Mouse (Mus musculus) myocyte (in vitro differentiated cells): Measurements from ENCODE around the gene Gm20388. TPM values are rescaled to one million over a fixed set of nuclear protein-coding genes. Genes with fewer than 3 reads are reported as not detected.

Source experiments
- H3K27me3 ChIP-seq: one replicate; pipeline ENCODE4 v1.6.1; 2011; ENCODE audit not compliant: control insufficient read depth, insufficient read depth, insufficient read length
- H3K36me3 ChIP-seq: one replicate; pipeline ENCODE4 v1.6.1; 2011; ENCODE audit not compliant: control insufficient read depth, insufficient read depth
- H3K4me2 ChIP-seq: one replicate; pipeline ENCODE4 v1.6.1; 2011; ENCODE audit warnings: low read depth, control low read depth
- H3K4me3 ChIP-seq: one replicate; pipeline ENCODE4 v1.5.1; 2011; ENCODE audit warnings: mild to moderate bottlenecking, control low read depth, moderate library complexity
- H3K79me2 ChIP-seq: one replicate; pipeline ENCODE4 v1.6.1; 2011; ENCODE audit not compliant: control insufficient read depth, insufficient read depth
- H3ac ChIP-seq: one replicate; pipeline ENCODE4 v1.6.1; 2011; ENCODE audit not compliant: control insufficient read depth, insufficient read length
- CEBPB ChIP-seq: IDR thresholded peaks from 2 replicates; pipeline ENCODE4 v1.6.1; 2011; ENCODE audit warnings: mild to moderate bottlenecking, moderate library complexity; ENCODE audit not compliant: poor library complexity, insufficient read depth, severe bottlenecking
- E2F4 ChIP-seq: IDR thresholded peaks from one replicate; pipeline ENCODE4 v1.6.1; 2011; ENCODE audit warnings: mild to moderate bottlenecking, control low read depth, moderate library complexity; ENCODE audit not compliant: insufficient read depth
- MAX ChIP-seq: IDR thresholded peaks from one replicate; pipeline ENCODE4 v1.6.1; 2011; ENCODE audit warnings: low read depth, mild to moderate bottlenecking, control low read depth
- MYOD1 ChIP-seq, 3 experiments: IDR thresholded peaks; one replicate each; pipeline ENCODE4 v1.6.1; 2011; ENCODE audit warnings: control low read depth in 2 of 3, low read depth in 2 of 3, mild to moderate bottlenecking in 2 of 3, moderate library complexity in 1 of 3; ENCODE audit not compliant: insufficient read length in 2 of 3, control insufficient read depth in 1 of 3
- MYOG ChIP-seq, 3 experiments: IDR thresholded peaks; one replicate each; pipeline ENCODE4 v1.6.1; 2011; ENCODE audit warnings: control low read depth in 2 of 3, low read depth in 2 of 3, mild to moderate bottlenecking in 2 of 3; ENCODE audit not compliant: insufficient read length in 2 of 3, control insufficient read depth in 1 of 3, insufficient read depth in 1 of 3
- POLR2A ChIP-seq: IDR thresholded peaks from one replicate; pipeline ENCODE4 v1.6.1; 2011; ENCODE audit warnings: low read depth, mild to moderate bottlenecking, control low read depth, moderate library complexity; ENCODE audit not compliant: insufficient read length
- POLR2AphosphoS2 ChIP-seq: IDR thresholded peaks from one replicate; pipeline ENCODE4 v1.6.1; 2011; ENCODE audit warnings: low read depth, control low read depth; ENCODE audit not compliant: insufficient read length
- REST ChIP-seq: IDR thresholded peaks from one replicate; pipeline ENCODE4 v1.6.1; 2011; ENCODE audit warnings: mild to moderate bottlenecking, control low read depth, moderate library complexity; ENCODE audit not compliant: insufficient read depth, insufficient read length
- SRF ChIP-seq: IDR thresholded peaks from one replicate; pipeline ENCODE4 v1.6.1; 2011; ENCODE audit warnings: low read depth; ENCODE audit not compliant: control insufficient read depth, insufficient read length
- TCF12 ChIP-seq: IDR thresholded peaks from one replicate; pipeline ENCODE4 v1.6.1; 2011; ENCODE audit warnings: mild to moderate bottlenecking, control low read depth; ENCODE audit not compliant: poor library complexity, insufficient read depth, severe bottlenecking
- TCF3 ChIP-seq: IDR thresholded peaks from one replicate; pipeline ENCODE4 v1.6.1; 2011; ENCODE audit warnings: low read depth, control low read depth; ENCODE audit not compliant: insufficient read length
- USF1 ChIP-seq: IDR thresholded peaks from one replicate; pipeline ENCODE4 v1.6.1; 2011; ENCODE audit warnings: low read depth, mild to moderate bottlenecking, control low read depth, moderate library complexity
- polyA plus RNA-seq: library from polyadenylated mRNA; unstranded; fragments of >200 nt; fragmentation: generic; extraction: Trizol; gene quantifications from one replicate; pipeline ENCODE4 v1.2.1, GENCODE M21; 2012; ENCODE audit warnings: missing spikeins

Gene Gm20388
- polyA plus RNA-seq, 1 experiment, result 15.3 TPM

DNA sequence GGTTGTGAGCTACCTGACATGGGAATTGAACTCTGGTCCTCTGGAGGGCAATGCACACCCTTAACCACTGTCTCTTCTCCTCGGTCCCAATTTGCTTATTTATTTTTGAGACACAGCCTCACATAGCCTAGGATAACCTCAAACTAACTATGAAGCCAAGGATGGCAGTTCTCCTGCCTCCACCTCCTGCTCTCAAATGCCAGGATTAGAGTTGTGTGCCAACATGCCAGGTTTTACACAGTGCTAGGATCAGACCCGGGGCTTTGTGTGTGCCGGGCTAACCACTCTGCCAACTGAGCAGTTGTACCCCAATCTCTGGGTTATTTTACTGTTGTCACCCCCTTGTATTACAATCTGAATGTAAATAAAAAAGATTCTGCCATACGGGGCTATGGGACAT, 4066.9 kb downstream of the Gm20388 start:
- no peaks in the 10 kb centered on the region for H3K36me3 ChIP-seq
- no peak overlapping the region for H3ac ChIP-seq
- no peak overlapping the region for H3K4me3 ChIP-seq
- no peaks in the 10 kb centered on the region for H3K27me3 ChIP-seq
- no peak overlapping the region for H3K4me2 ChIP-seq
- TF ChIP-seq TCF3, result no peak
- no peak for TF ChIP-seq USF1
- H3K79me2 ChIP-seq, result no peaks in the 10 kb centered on the region

DNA sequence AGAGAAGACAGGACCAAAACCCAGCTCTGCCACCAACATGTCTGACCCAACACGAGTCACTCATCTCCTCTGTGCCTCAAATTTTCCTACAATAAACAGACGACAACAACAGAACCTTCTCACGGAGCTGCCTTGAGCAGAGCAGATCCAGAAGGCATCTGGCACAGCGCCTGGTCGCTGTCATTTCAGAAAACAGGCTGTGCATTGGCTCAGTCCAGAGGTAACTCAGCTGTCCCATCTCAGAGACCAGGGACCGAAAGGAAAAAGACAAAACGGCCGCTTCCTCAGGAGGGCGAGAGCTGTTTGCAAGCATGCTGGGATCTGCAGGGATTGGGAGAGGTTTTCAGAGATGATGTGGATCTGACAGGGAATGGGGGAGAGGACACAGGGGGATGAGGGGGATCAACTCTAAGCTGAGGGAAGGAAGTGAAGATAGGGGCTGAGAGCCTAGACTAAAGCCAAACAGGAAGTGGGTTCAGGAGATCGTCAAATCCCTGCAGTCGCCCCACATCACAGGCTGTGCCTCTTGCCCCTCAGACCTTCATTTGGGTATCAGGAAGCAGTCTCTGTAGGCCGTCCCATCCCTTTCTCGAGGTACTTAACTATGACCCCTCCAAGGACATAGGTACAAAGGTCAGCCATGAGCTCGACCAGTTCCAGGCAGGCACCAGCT, 4067.7 kb downstream of the Gm20388 start:
- no peaks in the 10 kb centered on the region for H3K36me3 ChIP-seq
- TF ChIP-seq TCF3, result no peak
- H3K27me3 ChIP-seq, result no peaks in the 10 kb centered on the region
- H3ac ChIP-seq, result no peak overlapping the region
- no peak overlapping the region for H3K4me3 ChIP-seq
- H3K79me2 ChIP-seq, result no peaks in the 10 kb centered on the region
- no peak overlapping the region for H3K4me2 ChIP-seq

DNA sequence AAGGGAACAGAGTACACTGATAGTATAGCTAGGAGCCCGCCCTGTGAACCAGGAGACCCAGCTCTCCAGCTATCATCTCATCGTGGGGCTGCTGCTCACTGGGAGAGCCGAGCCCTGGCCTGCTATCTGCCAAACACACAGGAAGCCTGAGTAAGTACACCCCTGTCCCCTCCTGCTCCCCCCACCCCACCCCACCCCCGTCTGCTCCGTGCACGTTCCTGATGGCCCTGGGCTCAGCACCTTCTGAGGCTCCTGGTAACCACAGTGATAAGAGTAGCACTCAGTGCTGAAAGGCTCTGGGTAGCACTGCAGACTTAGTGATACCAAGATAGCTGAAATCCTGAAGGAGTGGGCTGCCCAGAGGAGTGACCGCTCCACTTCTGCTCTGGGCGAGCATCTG, 4068.3 kb downstream of the Gm20388 start:
- no peak overlapping the region for H3ac ChIP-seq
- no peaks in the 10 kb centered on the region for H3K27me3 ChIP-seq
- H3K79me2 ChIP-seq, result no peaks in the 10 kb centered on the region
- no peak for TF ChIP-seq POLR2AphosphoS2
- TF ChIP-seq MAX, result no peak
- TF ChIP-seq E2F4, result no peak
- TF ChIP-seq USF1, result no peak
- TF ChIP-seq POLR2A, result no peak
- TF ChIP-seq MYOG (IDR thresholded peaks at IDR 0.05; ENCODE audit: control insufficient read depth in 1 of 3, insufficient read depth in 1 of 3, insufficient read length in 2 of 3, low read depth in 2 of 3), result no peak
- TF ChIP-seq CEBPB, result no peak
- TF ChIP-seq REST, result no peak
- TF ChIP-seq TCF3, result no peak
- TF ChIP-seq TCF12, result no peak
- no peak for TF ChIP-seq MYOD1 (IDR thresholded peaks at IDR 0.05; ENCODE audit: control insufficient read depth in 1 of 3, insufficient read length in 2 of 3, low read depth in 2 of 3)
- TF ChIP-seq SRF, result no peak
- no peak overlapping the region for H3K4me3 ChIP-seq
- H3K4me2 ChIP-seq, result no peak overlapping the region
- no peaks in the 10 kb centered on the region for H3K36me3 ChIP-seq

DNA sequence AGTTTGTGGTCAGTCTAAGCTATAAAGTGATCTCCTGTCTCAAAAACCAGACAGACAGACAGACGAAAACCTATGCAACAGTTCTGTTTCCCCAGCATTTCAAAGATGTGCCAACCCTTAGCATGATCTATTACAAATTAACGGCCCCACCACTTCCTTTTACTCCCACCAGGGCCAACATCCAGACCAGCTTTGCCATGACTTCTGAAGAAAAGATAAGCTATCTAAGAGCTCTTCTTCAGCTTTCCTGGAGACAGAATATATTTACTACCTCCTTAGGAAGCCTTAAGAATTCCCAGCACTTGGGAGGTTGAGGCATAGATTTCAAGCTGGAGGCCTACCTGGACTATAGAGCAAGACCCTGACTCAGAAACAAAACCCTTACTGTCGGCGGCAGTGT, 4069.6 kb downstream of the Gm20388 start:
- TF ChIP-seq MAX, result no peak
- no peak for TF ChIP-seq POLR2A
- TF ChIP-seq TCF3, result no peak
- no peak for TF ChIP-seq MYOG (IDR thresholded peaks at IDR 0.05; ENCODE audit: control insufficient read depth in 1 of 3, insufficient read depth in 1 of 3, insufficient read length in 2 of 3, low read depth in 2 of 3)
- TF ChIP-seq REST, result no peak
- TF ChIP-seq USF1, result no peak
- no peak for TF ChIP-seq CEBPB
- no peak for TF ChIP-seq POLR2AphosphoS2
- no peak for TF ChIP-seq MYOD1 (IDR thresholded peaks at IDR 0.05; ENCODE audit: control insufficient read depth in 1 of 3, insufficient read length in 2 of 3, low read depth in 2 of 3)
- TF ChIP-seq SRF, result no peak
- no peak for TF ChIP-seq E2F4
- no peak for TF ChIP-seq TCF12
- H3K4me3 ChIP-seq, result no peak overlapping the region
- H3K79me2 ChIP-seq, result no peaks in the 10 kb centered on the region
- no peaks in the 10 kb centered on the region for H3K36me3 ChIP-seq
- no peak overlapping the region for H3K4me2 ChIP-seq
- H3ac ChIP-seq, result no peak overlapping the region
- H3K27me3 ChIP-seq, result no peaks in the 10 kb centered on the region

DNA sequence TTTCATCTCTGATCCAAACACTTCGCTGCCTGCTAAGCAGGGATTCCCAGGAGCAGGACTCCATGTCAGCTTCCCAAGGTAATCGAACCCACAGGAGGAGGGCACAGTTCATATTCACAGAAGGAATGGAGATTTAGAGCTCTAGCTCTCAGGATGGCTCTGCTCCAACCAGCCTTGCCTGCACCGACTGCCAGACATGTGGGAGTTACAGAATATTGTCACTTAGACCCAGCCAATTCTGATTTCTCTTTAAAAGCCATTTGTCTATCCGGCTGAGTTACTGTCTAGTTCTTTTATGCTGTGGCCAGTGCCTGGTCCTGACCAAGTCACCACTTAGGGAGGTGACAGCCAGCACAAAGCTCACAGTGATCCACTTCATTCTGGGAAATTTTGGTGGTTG, 4071.0 kb downstream of the Gm20388 start:
- Histone ChIP-seq H3K36me3 (no peaks in the 10 kb centered on the region), H3K4me2 (peak overlapping the region; percentile 69), H3ac (peak overlapping the region; percentile 51), H3K27me3 (no peaks in the 10 kb centered on the region), H3K79me2 (no peaks in the 10 kb centered on the region), H3K4me3 (peak overlapping the region; percentile 39)
- TF ChIP-seq MAX (no peak), E2F4 (no peak), CEBPB (no peak)

DNA sequence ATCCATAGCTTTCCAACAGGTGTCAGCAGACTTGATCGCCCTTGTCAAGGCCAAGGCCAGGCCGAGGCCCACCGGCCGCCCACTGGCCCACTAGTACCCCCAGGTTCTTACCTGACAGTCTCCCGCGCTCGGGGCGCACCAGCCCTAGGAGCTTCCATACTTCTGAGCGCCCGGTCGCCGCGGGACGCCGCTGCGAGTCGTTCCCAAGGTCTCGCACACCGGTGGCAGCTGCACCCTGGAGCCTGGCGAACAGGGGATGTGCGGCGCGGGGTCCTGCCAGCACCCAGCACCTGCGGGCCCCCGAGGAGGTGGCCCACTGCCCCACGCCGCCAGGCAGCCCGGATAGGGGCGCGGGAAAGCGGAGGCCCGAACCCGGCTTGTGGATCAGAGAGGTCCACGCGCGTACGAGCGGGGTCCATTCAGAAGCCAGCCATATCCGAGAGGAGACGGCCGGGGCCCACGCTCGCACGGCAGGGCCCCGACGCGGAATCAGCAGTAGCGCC, 4071.7 kb downstream of the Gm20388 start:
- peak overlapping the region; percentile 51 for H3ac ChIP-seq
- no peaks in the 10 kb centered on the region for H3K36me3 ChIP-seq

More for the DNA sequence above, 4071.7 kb downstream of the Gm20388 start:
- H3K4me2 ChIP-seq, result peak overlapping the region; percentile 69
- H3K27me3 ChIP-seq, result no peaks in the 10 kb centered on the region
- peak in 2 of 3 experiments; percentile 18 to 27 for TF ChIP-seq MYOG (IDR thresholded peaks at IDR 0.05; ENCODE audit: control insufficient read depth in 1 of 3, insufficient read depth in 1 of 3, insufficient read length in 2 of 3, low read depth in 2 of 3)
- peak in 1 of 3 experiments; percentile 13 for TF ChIP-seq MYOD1 (IDR thresholded peaks at IDR 0.05; ENCODE audit: control insufficient read depth in 1 of 3, insufficient read length in 2 of 3, low read depth in 2 of 3)
- TF ChIP-seq MAX, result no peak
- no peaks in the 10 kb centered on the region for H3K79me2 ChIP-seq
- peak overlapping the region; percentile 39 for H3K4me3 ChIP-seq
